Mouse (Mus musculus) G1E (cell line): Measurements from ENCODE around the gene Osbpl10.

Experiments used
- CTCF ChIP-seq: IDR thresholded peaks from 2 replicates; pipeline ENCODE4 v1.5.1; 2012; ENCODE audit warnings: low read depth, low read length, inconsistent platforms, mixed read lengths
- GATA1 ChIP-seq: IDR thresholded peaks from 2 replicates; pipeline ENCODE4 v1.6.1; 2012; ENCODE audit warnings: borderline replicate concordance, low read length, inconsistent platforms, mixed read lengths
- TAL1 ChIP-seq: conservative IDR thresholded peaks from 2 replicates; pipeline ENCODE4 v1.6.1; 2012; ENCODE audit warnings: low read depth, low read length, inconsistent platforms, mixed read lengths

DNA sequence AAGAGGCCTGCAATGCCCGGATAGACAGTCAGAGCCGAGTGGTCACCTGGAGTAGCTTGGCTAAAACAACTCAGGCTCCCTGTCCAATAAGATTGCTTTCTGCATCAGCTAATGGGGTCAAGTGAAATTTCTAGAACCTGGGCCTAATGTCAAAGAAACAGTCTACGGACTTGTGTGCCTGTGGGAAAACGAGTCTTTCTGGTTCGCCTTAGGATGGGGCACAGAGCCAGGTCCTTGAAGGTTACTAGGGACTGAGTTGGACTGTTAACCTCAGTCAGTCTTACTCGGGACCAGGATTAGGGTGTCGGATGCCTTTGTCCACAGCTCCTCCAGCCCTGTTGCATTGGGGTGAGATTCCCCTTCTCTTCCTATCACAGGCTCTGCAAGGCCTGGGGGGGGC, 218.7 kb downstream of the Osbpl10 start:
- no peak for TF ChIP-seq CTCF
- TF ChIP-seq GATA1, result no peak
- TF ChIP-seq TAL1, result no peak
